Mouse (Mus musculus): Measurements from ENCODE around the gene Slc7a5.

DNA sequence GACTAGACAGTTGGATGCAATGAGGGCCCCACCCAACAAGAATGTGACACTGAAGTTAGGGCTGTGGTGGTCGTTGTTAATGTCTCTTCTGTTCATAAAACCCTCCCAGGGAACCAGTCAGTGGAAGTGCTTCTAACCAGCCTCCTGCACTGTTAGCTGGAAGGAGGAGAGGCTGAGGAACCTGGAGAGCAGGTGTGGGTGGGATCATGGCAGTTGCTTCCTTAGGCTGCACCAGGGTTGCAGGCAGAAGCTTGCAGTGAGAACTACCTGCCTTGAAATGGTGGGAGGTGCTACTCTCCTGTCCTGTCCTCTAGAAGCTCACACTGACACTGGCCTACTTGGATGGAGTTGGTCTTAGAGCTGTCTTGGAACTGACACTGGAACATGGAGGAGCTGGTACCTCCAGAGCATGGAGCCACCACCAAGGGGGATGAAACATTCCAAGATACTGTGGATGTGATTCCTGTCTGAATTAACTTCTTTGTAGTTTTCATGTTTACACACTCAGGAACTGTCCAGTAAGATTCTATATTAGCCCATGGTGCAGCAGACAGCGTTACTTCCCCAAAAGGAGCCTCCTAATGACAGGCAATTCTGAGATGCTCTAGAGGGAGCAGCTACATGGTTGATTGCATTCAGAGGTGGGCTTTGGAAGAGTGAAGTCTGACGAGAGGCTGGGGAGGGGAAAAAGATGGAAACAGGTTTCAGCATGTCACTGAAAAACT is 46.5 kb upstream of the Slc7a5 start:
- TF ChIP-seq CTCF (conservative IDR thresholded peaks at IDR 0.05; ENCODE audit: low read length) (no peak), NANOG (IDR thresholded peaks at IDR 0.05; ENCODE audit: borderline replicate concordance, low read length) (no peak), POU5F1 (IDR thresholded peaks at IDR 0.05; ENCODE audit: borderline replicate concordance, low read length) (no peak)

Measured in E14TG2a.4 (cell line).